Mouse (Mus musculus): ENCODE results near the gene Rcn3.

DNA sequence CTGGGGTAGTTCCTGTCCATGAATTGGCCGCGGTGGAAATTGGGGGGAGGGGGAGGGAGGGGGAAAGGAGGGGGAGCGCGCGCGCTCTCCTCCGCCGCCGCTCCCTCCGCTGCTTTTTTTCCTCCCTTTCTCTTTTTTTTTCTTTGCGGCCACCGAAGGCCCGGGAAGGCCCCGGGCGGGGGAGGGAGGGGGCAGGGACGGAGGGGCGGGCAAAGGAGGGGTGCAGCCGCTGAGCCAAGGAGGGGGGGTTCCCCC is 39.2 kb downstream of the Rcn3 start, which contains the start of gene Prr12:
- TF ChIP-seq CTCF (IDR thresholded peaks at IDR 0.05) (no peak), EP300 (IDR thresholded peaks at IDR 0.05) (no peak)

All from lung, postnatal 0 days (tissue).